Mouse (Mus musculus) macrophage (primary cell): ENCODE data around the gene Nabp2. TPM values are rescaled to one million over a fixed set of nuclear protein-coding genes. Genes with fewer than 3 reads are reported as not detected.

ENCODE experiments used
- H3K27ac ChIP-seq: fragments of 350-480 bp; formaldehyde crosslinking; 2 replicates; pipeline ENCODE4 v1.9.0; 2021
- H3K36me3 ChIP-seq: fragments of 350-480 bp; formaldehyde crosslinking; 2 replicates; pipeline ENCODE4 v1.9.0; 2021; ENCODE audit errors: inconsistent target
- H3K4me3 ChIP-seq: fragments of 350-480 bp; formaldehyde crosslinking; 2 replicates; pipeline ENCODE4 v1.9.0; 2021; ENCODE audit errors: inconsistent target
- H3K79me2 ChIP-seq: fragments of 350-480 bp; formaldehyde crosslinking; 2 replicates; pipeline ENCODE4 v1.9.0; 2021; ENCODE audit errors: inconsistent target
- WGBS: methylation state at CpG from one replicate; pipeline ENCODE4 v1.1.7; 2026; ENCODE audit warnings: inconsistent platforms; ENCODE audit not compliant: missing documents; 5-methylcytosine and 5-hydroxymethylcytosine counted together
- polyA plus RNA-seq: library from polyadenylated mRNA; stranded (reverse); fragments of 250-400 nt; gene quantifications from 3 replicates; pipeline ENCODE4 v1.2.4, GENCODE M21; 2018; ENCODE audit warnings: inconsistent platforms

Nabp2 gene
- polyA plus RNA-seq, 1 experiment from 2014 or later, result 130 TPM

- H3K36me3 ChIP-seq, result peaks cover 27% of the 10 kb centered on the region
- peak overlapping the region; percentile 94 for H3K27ac ChIP-seq
- peak overlapping the region; percentile 99 for H3K4me3 ChIP-seq
- 3% methylated on average over 13 of the region's 14 CpGs for WGBS
- H3K79me2 ChIP-seq, result peaks cover 56% of the 10 kb centered on the region
Measured at GRCm38 (mm10) chr10:128412055-128412381, 726 bp upstream of the Nabp2 start.

- peaks cover 18% of the 10 kb centered on the region for H3K36me3 ChIP-seq
- H3K79me2 ChIP-seq, result peaks cover 41% of the 10 kb centered on the region
- WGBS, result 17% methylated on average over 4 of the region's 4 CpGs
- H3K4me3 ChIP-seq, result peak overlapping the region; percentile 99
- peak overlapping the region; percentile 94 for H3K27ac ChIP-seq
Measured at GRCm38 (mm10) chr10:128410560-128410845, 789 bp downstream of the Nabp2 start.

- peak overlapping the region; percentile 99 for H3K4me3 ChIP-seq
- WGBS, result 6% methylated on average over 33 of the region's 36 CpGs
- H3K27ac ChIP-seq, result peak overlapping the region; percentile 94
- H3K79me2 ChIP-seq, result peaks cover 35% of the 10 kb centered on the region
- H3K36me3 ChIP-seq, result peaks cover 13% of the 10 kb centered on the region
Measured at GRCm38 (mm10) chr10:128409692-128410559, 1.4 kb downstream of the Nabp2 start.

- 22% methylated on average over 35 of the region's 35 CpGs for WGBS
- H3K79me2 ChIP-seq, result peaks cover 24% of the 10 kb centered on the region
- peak overlapping the region; percentile 90 for H3K4me3 ChIP-seq
- H3K36me3 ChIP-seq, result peaks cover 6% of the 10 kb centered on the region; the same call in 1 of the 2 replicates
- peak overlapping the region; percentile 55 for H3K27ac ChIP-seq
Measured at GRCm38 (mm10) chr10:128408591-128409535, 2.4 kb downstream of the Nabp2 start.

- Histone ChIP-seq H3K27ac (no peak overlapping the region), H3K79me2 (no peaks in the 10 kb centered on the region), H3K4me3 (no peak overlapping the region), H3K36me3 (peaks cover 6% of the 10 kb centered on the region; the same call in 1 of the 2 replicates)
- 97% methylated on average over 7 of the region's 7 CpGs for WGBS
Measured at GRCm38 (mm10) chr10:128403931-128404330, 7.4 kb downstream of the Nabp2 start.

- WGBS, result 81% methylated on average over 9 of the region's 9 CpGs
- H3K4me3 ChIP-seq, result no peak overlapping the region
- peaks cover 6% of the 10 kb centered on the region; the same call in 1 of the 2 replicates for H3K36me3 ChIP-seq
- H3K27ac ChIP-seq, result no peak overlapping the region
- H3K79me2 ChIP-seq, result no peaks in the 10 kb centered on the region
Measured at GRCm38 (mm10) chr10:128401638-128402037, 9.7 kb downstream of the Nabp2 start.

GRCm38 (mm10) chr10:128401056-128401455, 10.2 kb downstream of the Nabp2 start, which contains the start of gene Slc39a5:
Slc39a5 (minus strand) TSS chr10:128401229.
- H3K79me2 ChIP-seq, result no peaks in the 10 kb centered on the region
- H3K27ac ChIP-seq, result no peak within 1 kb of the TSS
- 81% methylated on average over 2 of the region's 2 CpGs for WGBS
- no peak within 1 kb of the TSS for H3K4me3 ChIP-seq
- peaks cover 3% of the 10 kb centered on the region; the same call in 1 of the 2 replicates for H3K36me3 ChIP-seq

- H3K79me2 ChIP-seq, result no peaks in the 10 kb centered on the region
- H3K27ac ChIP-seq, result no peak overlapping the region
- WGBS, result 87% methylated on average over 5 of the region's 5 CpGs
- no peaks in the 10 kb centered on the region for H3K36me3 ChIP-seq
- H3K4me3 ChIP-seq, result no peak overlapping the region
Measured at GRCm38 (mm10) chr10:128400338-128400737, 11.0 kb downstream of the Nabp2 start.

- Histone ChIP-seq H3K27ac (no peak overlapping the region), H3K79me2 (no peaks in the 10 kb centered on the region), H3K4me3 (no peak overlapping the region), H3K36me3 (peaks cover 22% of the 10 kb centered on the region)
- WGBS, result 89% methylated on average over 7 of the region's 7 CpGs
Measured at GRCm38 (mm10) chr10:128397466-128397865, 13.8 kb downstream of the Nabp2 start.

- Histone ChIP-seq H3K27ac (no peak overlapping the region), H3K79me2 (no peaks in the 10 kb centered on the region), H3K36me3 (peaks cover 29% of the 10 kb centered on the region), H3K4me3 (no peak overlapping the region)
- WGBS, result 92% methylated on average over 10 of the region's 10 CpGs
Measured at GRCm38 (mm10) chr10:128396716-128397264, 14.5 kb downstream of the Nabp2 start.

- WGBS, result 93% methylated on average over 11 of the region's 11 CpGs
- Histone ChIP-seq H3K79me2 (no peaks in the 10 kb centered on the region), H3K27ac (no peak overlapping the region), H3K36me3 (peaks cover 36% of the 10 kb centered on the region), H3K4me3 (no peak overlapping the region)
Measured at GRCm38 (mm10) chr10:128396017-128396673, 15.1 kb downstream of the Nabp2 start.

GRCm38 (mm10) chr10:128391850-128392249, 19.4 kb downstream of the Nabp2 start:
- peaks cover 79% of the 10 kb centered on the region for H3K36me3 ChIP-seq
- WGBS, result 93% methylated on average over 6 of the region's 6 CpGs
- no peaks in the 10 kb centered on the region for H3K79me2 ChIP-seq
- no peak overlapping the region for H3K27ac ChIP-seq
- H3K4me3 ChIP-seq, result no peak overlapping the region

- 98% methylated on average over 12 of the region's 12 CpGs for WGBS
- Histone ChIP-seq H3K27ac (no peak overlapping the region), H3K36me3 (peaks cover 93% of the 10 kb centered on the region)
Measured at GRCm38 (mm10) chr10:128390366-128390765, 20.9 kb downstream of the Nabp2 start.

GRCm38 (mm10) chr10:128389570-128389969, 21.7 kb downstream of the Nabp2 start:
- peaks cover 99% of the 10 kb centered on the region for H3K36me3 ChIP-seq
- WGBS, result 67% methylated on average over 6 of the region's 6 CpGs
- no peak overlapping the region for H3K4me3 ChIP-seq
- no peaks in the 10 kb centered on the region for H3K79me2 ChIP-seq
- H3K27ac ChIP-seq, result no peak overlapping the region

More at GRCm38 (mm10) chr10:128390366-128390765, 20.9 kb downstream of the Nabp2 start:
- Histone ChIP-seq H3K79me2 (no peaks in the 10 kb centered on the region), H3K4me3 (no peak overlapping the region)
